Mouse (Mus musculus): ENCODE measurements at regions not wholly inside any gene's neighbourhood (a gene's known extent, or its start where the extent isn't known, plus 50 kb on each side); places are given as distances from the start of the nearest gene placed in this dataset.

- TF ChIP-seq CTCF (IDR thresholded peaks at IDR 0.05; ENCODE audit: extremely low read depth, insufficient read length, insufficient replicate concordance, low read depth, low read length) (no peak), POLR2A (IDR thresholded peaks at IDR 0.05; ENCODE audit: low read depth, low read length) (no peak)
Observed at GRCm38 (mm10) chr6:31944546-31944945, 105.5 kb upstream of the 1700012A03Rik start.
